Mouse (Mus musculus) liver, embryonic 14.5 days (tissue): ENCODE results near the gene Gabarapl2.

Experiments
- CTCF ChIP-seq: IDR thresholded peaks from 2 replicates; pipeline ENCODE4 v1.5.1; 2016; ENCODE audit warnings: antibody characterized with exemption, low read depth, control low read depth
- EP300 ChIP-seq: IDR thresholded peaks from 2 replicates; pipeline ENCODE4 v1.6.1; 2016; ENCODE audit warnings: antibody characterized with exemption, low read depth

GRCm38 (mm10) chr8:111963091-111963490 lies 22.6 kb downstream of the Gabarapl2 start:
- TF ChIP-seq CTCF (no peak), EP300 (no peak)
